8 mouse cellular contexts compared by ENCODE assay signal in the genomic region with DNA sequence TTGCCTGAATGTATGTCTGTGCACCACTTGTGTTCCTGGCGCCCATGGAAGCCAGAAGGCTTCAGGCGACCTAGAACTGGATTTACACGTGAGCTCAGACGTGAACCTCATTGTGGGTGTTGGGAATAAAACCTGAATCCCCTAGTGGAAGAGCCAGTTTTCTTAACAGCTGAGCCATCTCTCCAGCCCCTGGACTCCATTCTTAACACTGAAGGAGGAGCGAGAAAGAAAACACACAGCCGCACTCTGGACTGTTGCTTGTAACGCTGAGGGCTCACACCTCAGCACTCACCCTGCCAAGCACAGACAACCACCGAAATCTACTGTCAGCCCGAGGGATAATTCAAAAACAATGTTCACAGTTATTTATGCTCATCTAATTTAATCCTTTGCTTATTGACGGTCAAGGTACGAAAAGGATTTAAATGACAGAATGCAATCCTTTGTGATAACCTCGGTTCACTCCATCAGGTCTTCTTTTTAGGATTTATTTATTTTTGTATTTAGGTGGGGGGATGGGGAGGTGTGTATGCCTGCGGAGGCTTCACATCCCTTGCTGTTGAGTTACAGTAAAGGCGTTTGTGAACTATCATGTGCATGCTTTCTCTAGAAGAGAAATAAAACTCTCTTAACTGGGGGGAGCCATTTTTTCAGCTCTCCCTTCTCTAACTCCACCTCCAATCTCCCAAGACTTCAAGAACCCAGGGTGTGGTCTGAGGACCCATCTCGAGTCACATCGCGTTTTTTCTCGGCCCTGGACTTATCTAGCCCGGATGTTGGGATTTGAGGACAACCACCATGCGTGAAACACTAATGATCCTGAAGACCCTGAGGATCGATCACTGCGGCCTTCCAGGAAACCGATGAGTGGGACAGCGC. TPM values are rescaled to one million over a fixed set of nuclear protein-coding genes. Genes with fewer than 3 reads are reported as not detected.
DNase-seq lines count a peak whose midpoint lies in the region; ATAC-seq lines count a peak whose summit lies in the region.

Zfp639 (plus strand) TSS at position 764 of the 879 bp plus-strand sequence.

- no peak for DNase-seq in kidney, adult 11 months
- peak; percentile 61 for DNase-seq in MN1 (ENCODE audit: low spot score)
- DNase-seq in heart, postnatal 14 days = no peak
- no peak for DNase-seq in urinary bladder, adult 18-20 months (ENCODE audit: low spot score in 2 of 2)

- intact Hi-C loops in heart, postnatal 14 days (cut with DNase I) = loop anchor here (1.0 to 5.0 kb wide), 4 partner anchors 19 to 188 kb away; partner anchors contain the start of gene Mfn1

- H3K27ac ChIP-seq in kidney, embryonic 16.5 days (ENCODE audit: low read length) = peak within 1 kb of the TSS; percentile 80
- H3K27ac ChIP-seq in limb, embryonic 12.5 days = peak within 1 kb of the TSS; percentile 81

- no peak for ATAC-seq in kidney, embryonic 16.5 days (ENCODE audit: low FRiP score, low TSS enrichment)
- ATAC-seq in limb, embryonic 12.5 days (ENCODE audit: insufficient number of reproducible peaks, insufficient read depth, low FRiP score, low TSS enrichment, low read depth) = no peak; the same call in 1 of the 2 replicates
- ATAC-seq in neutrophil, adult 5-6 weeks (ENCODE audit: extremely low read depth, insufficient number of reproducible peaks, low FRiP score, poor library complexity, severe bottlenecking) = no peak

- H3K4me3 ChIP-seq in kidney, embryonic 16.5 days (ENCODE audit: low read length) = peak within 1 kb of the TSS; percentile 76
- peak within 1 kb of the TSS; percentile 90 for H3K4me3 ChIP-seq in erythroblast, embryonic 14.5 days (replicated peaks)
- H3K4me3 ChIP-seq in limb, embryonic 12.5 days (replicated peaks) = peak within 1 kb of the TSS; percentile 95

- peaks cover 24% of the 10 kb centered on the region for H3K4me1 ChIP-seq in kidney, embryonic 16.5 days (ENCODE audit: insufficient read depth, low read length)
- peaks cover 60% of the 10 kb centered on the region for H3K4me1 ChIP-seq in erythroblast, embryonic 14.5 days (ENCODE audit: control insufficient read depth)
- H3K4me1 ChIP-seq in limb, embryonic 12.5 days (replicated peaks) = peaks cover 25% of the 10 kb centered on the region

- H3K9me3 ChIP-seq in kidney, embryonic 16.5 days (ENCODE audit: low read length) = no peaks in the 10 kb centered on the region
- no peaks in the 10 kb centered on the region for H3K9me3 ChIP-seq in erythroblast, embryonic 14.5 days (ENCODE audit: control insufficient read depth, low read length)
- H3K9me3 ChIP-seq in limb, embryonic 12.5 days = no peaks in the 10 kb centered on the region

- peaks cover 2% of the 10 kb centered on the region; the same call in 1 of the 2 replicates for H3K36me3 ChIP-seq in kidney, embryonic 16.5 days (ENCODE audit: insufficient read depth, low read length)
- peaks cover 8% of the 10 kb centered on the region for H3K36me3 ChIP-seq in erythroblast, embryonic 14.5 days (ENCODE audit: control insufficient read depth)
- H3K36me3 ChIP-seq in limb, embryonic 12.5 days = peaks cover 8% of the 10 kb centered on the region; the same call in 1 of the 2 replicates

- 5% methylated on average over 24 of the region's 24 CpGs for whole genome bisulfite sequencing in kidney, embryonic 16.5 days
- 10% methylated on average over 24 of the region's 24 CpGs for WGBS in limb, embryonic 12.5 days

- peak within 1 kb of the TSS; percentile 71 for H3K4me2 ChIP-seq in kidney, embryonic 16.5 days (replicated peaks; ENCODE audit: low read depth, low read length)
- H3K4me2 ChIP-seq in limb, embryonic 12.5 days = peak within 1 kb of the TSS; percentile 66

- no peaks in the 10 kb centered on the region for H3K27me3 ChIP-seq in kidney, embryonic 16.5 days (ENCODE audit: insufficient read depth, low read length)
- no peaks in the 10 kb centered on the region for H3K27me3 ChIP-seq in erythroblast, embryonic 14.5 days (ENCODE audit: control insufficient read depth)
- H3K27me3 ChIP-seq in limb, embryonic 12.5 days = no peaks in the 10 kb centered on the region

- H3K9ac ChIP-seq in kidney, embryonic 16.5 days (replicated peaks; ENCODE audit: low read length) = peak within 1 kb of the TSS; percentile 96
- H3K9ac ChIP-seq in limb, embryonic 12.5 days (replicated peaks) = peak within 1 kb of the TSS; percentile 94

RNA-seq across cellular contexts. Expression of gene Zfp639, which starts in this region (rescaled TPM):
- 38.6 and 42.2 TPM in 2 replicates for polyA plus RNA-seq in kidney, embryonic 16.5 days (2015; fragmentation: Nextera tagmentation; extraction: Ambion mirVana)
- 0.16 TPM in 2 replicates for polyA plus RNA-seq in erythroblast, embryonic 14.5 days (2012)
- total RNA-seq in heart, postnatal 14 days (2021) = 10 to 100 TPM; 21.1 to 23.5 TPM
- polyA plus RNA-seq in limb, embryonic 12.5 days (2016; fragmentation: Nextera tagmentation; extraction: Ambion mirVana) = 44.8 and 48.3 TPM in 2 replicates
- total RNA-seq in neutrophil, adult 5-6 weeks (2017) = 52.8 and 83.5 TPM in 2 replicates

Comparison
In these comparisons a context has a peak if more than half of its experiments do, and no peak if none do; other contexts are left out.
1. RNA of gene Zfp639 (polyA plus RNA-seq): 44.8 to 48.3 TPM in limb, embryonic 12.5 days and 38.6 to 42.2 TPM in kidney, embryonic 16.5 days; 0.16 TPM in erythroblast, embryonic 14.5 days; every median in the first group is over 10 times any median in the second.
2. Peak in every context shown above with its lines, with median percentiles within 50 percentile points of each other: H3K4me3 ChIP-seq.